Mouse (Mus musculus): Measurements from ENCODE around the gene Rfx1.

Rfx1 gene

GRCm38 (mm10) chr8:84096061-84096460 is 29.4 kb downstream of the Rfx1 start:
- DNase-seq = no peak

- DNase-seq = no peak
Observed at GRCm38 (mm10) chr8:84098376-84098775, 31.7 kb downstream of the Rfx1 start.

GRCm38 (mm10) chr8:84101476-84102270 is 35.0 kb downstream of the Rfx1 start:
- peak; percentile 29 for DNase-seq

- DNase-seq = peak; percentile 49
Observed at GRCm38 (mm10) chr8:84103601-84104000, 37.0 kb downstream of the Rfx1 start.

GRCm38 (mm10) chr8:84104221-84104620 is 37.6 kb downstream of the Rfx1 start:
- DNase-seq = no peak

- peak; percentile 97 for DNase-seq
Observed at GRCm38 (mm10) chr8:84104697-84105609, 38.3 kb downstream of the Rfx1 start, which contains the start of gene Dcaf15. TSS of gene Dcaf15 (minus strand) at chr8:84104768.

- no peak for DNase-seq
Observed at GRCm38 (mm10) chr8:84105676-84106075, 39.0 kb downstream of the Rfx1 start.

- DNase-seq = no peak
Observed at GRCm38 (mm10) chr8:84106216-84107040, 39.8 kb downstream of the Rfx1 start.

- DNase-seq = no peak
Observed at GRCm38 (mm10) chr8:84115646-84116045, 49.0 kb downstream of the Rfx1 start.

GRCm38 (mm10) chr8:84122151-84122550 is 55.5 kb downstream of the Rfx1 start:
- DNase-seq = no peak

- no peak for DNase-seq
Observed at GRCm38 (mm10) chr8:84125656-84126055, 59.0 kb downstream of the Rfx1 start, which contains the start of gene Podnl1. TSS of gene Podnl1 (plus strand) at chr8:84125989.

GRCm38 (mm10) chr8:84126742-84127141 is 60.1 kb downstream of the Rfx1 start:
- no peak for DNase-seq

GRCm38 (mm10) chr8:84127202-84127901 is 60.7 kb downstream of the Rfx1 start:
- no peak for DNase-seq

- DNase-seq = no peak
Observed at GRCm38 (mm10) chr8:84128277-84128676, 61.6 kb downstream of the Rfx1 start.

- peak; percentile 52 for DNase-seq
Observed at GRCm38 (mm10) chr8:84130806-84131205, 64.2 kb downstream of the Rfx1 start.

- no peak for DNase-seq
Observed at GRCm38 (mm10) chr8:84132225-84132624, 65.6 kb downstream of the Rfx1 start.

- no peak for DNase-seq
Observed at GRCm38 (mm10) chr8:84137848-84138247, 71.2 kb downstream of the Rfx1 start.

GRCm38 (mm10) chr8:84140838-84141237 is 74.2 kb downstream of the Rfx1 start:
- DNase-seq = no peak

- no peak for DNase-seq
Observed at GRCm38 (mm10) chr8:84144636-84145245, 78.1 kb downstream of the Rfx1 start.

Data from kidney, adult 18-20 months (tissue).